Mouse (Mus musculus) myocyte (in vitro differentiated cells): ENCODE measurements at regions not wholly inside any gene's neighbourhood (a gene's known extent, or its start where the extent isn't known, plus 50 kb on each side); places are given as distances from the start of the nearest gene placed in this dataset.

ENCODE experiments used
- H3K27me3 ChIP-seq: one replicate; pipeline ENCODE4 v1.6.1; 2011; ENCODE audit not compliant: control insufficient read depth, insufficient read depth, insufficient read length
- H3K36me3 ChIP-seq: one replicate; pipeline ENCODE4 v1.6.1; 2011; ENCODE audit not compliant: control insufficient read depth, insufficient read depth
- H3K4me2 ChIP-seq: one replicate; pipeline ENCODE4 v1.6.1; 2011; ENCODE audit warnings: low read depth, control low read depth
- H3K4me3 ChIP-seq: one replicate; pipeline ENCODE4 v1.5.1; 2011; ENCODE audit warnings: mild to moderate bottlenecking, control low read depth, moderate library complexity
- H3K79me2 ChIP-seq: one replicate; pipeline ENCODE4 v1.6.1; 2011; ENCODE audit not compliant: control insufficient read depth, insufficient read depth
- H3ac ChIP-seq: one replicate; pipeline ENCODE4 v1.6.1; 2011; ENCODE audit not compliant: control insufficient read depth, insufficient read length
- CEBPB ChIP-seq: IDR thresholded peaks from 2 replicates; pipeline ENCODE4 v1.6.1; 2011; ENCODE audit warnings: mild to moderate bottlenecking, moderate library complexity; ENCODE audit not compliant: poor library complexity, insufficient read depth, severe bottlenecking
- E2F4 ChIP-seq: IDR thresholded peaks from one replicate; pipeline ENCODE4 v1.6.1; 2011; ENCODE audit warnings: mild to moderate bottlenecking, control low read depth, moderate library complexity; ENCODE audit not compliant: insufficient read depth
- MAX ChIP-seq: IDR thresholded peaks from one replicate; pipeline ENCODE4 v1.6.1; 2011; ENCODE audit warnings: low read depth, mild to moderate bottlenecking, control low read depth
- MYOD1 ChIP-seq, 3 experiments: IDR thresholded peaks; one replicate each; pipeline ENCODE4 v1.6.1; 2011; ENCODE audit warnings: control low read depth in 2 of 3, low read depth in 2 of 3, mild to moderate bottlenecking in 2 of 3, moderate library complexity in 1 of 3; ENCODE audit not compliant: insufficient read length in 2 of 3, control insufficient read depth in 1 of 3
- MYOG ChIP-seq, 3 experiments: IDR thresholded peaks; one replicate each; pipeline ENCODE4 v1.6.1; 2011; ENCODE audit warnings: control low read depth in 2 of 3, low read depth in 2 of 3, mild to moderate bottlenecking in 2 of 3; ENCODE audit not compliant: insufficient read length in 2 of 3, control insufficient read depth in 1 of 3, insufficient read depth in 1 of 3
- POLR2A ChIP-seq: IDR thresholded peaks from one replicate; pipeline ENCODE4 v1.6.1; 2011; ENCODE audit warnings: low read depth, mild to moderate bottlenecking, control low read depth, moderate library complexity; ENCODE audit not compliant: insufficient read length
- POLR2AphosphoS2 ChIP-seq: IDR thresholded peaks from one replicate; pipeline ENCODE4 v1.6.1; 2011; ENCODE audit warnings: low read depth, control low read depth; ENCODE audit not compliant: insufficient read length
- REST ChIP-seq: IDR thresholded peaks from one replicate; pipeline ENCODE4 v1.6.1; 2011; ENCODE audit warnings: mild to moderate bottlenecking, control low read depth, moderate library complexity; ENCODE audit not compliant: insufficient read depth, insufficient read length
- SRF ChIP-seq: IDR thresholded peaks from one replicate; pipeline ENCODE4 v1.6.1; 2011; ENCODE audit warnings: low read depth; ENCODE audit not compliant: control insufficient read depth, insufficient read length
- TCF12 ChIP-seq: IDR thresholded peaks from one replicate; pipeline ENCODE4 v1.6.1; 2011; ENCODE audit warnings: mild to moderate bottlenecking, control low read depth; ENCODE audit not compliant: poor library complexity, insufficient read depth, severe bottlenecking
- TCF3 ChIP-seq: IDR thresholded peaks from one replicate; pipeline ENCODE4 v1.6.1; 2011; ENCODE audit warnings: low read depth, control low read depth; ENCODE audit not compliant: insufficient read length
- USF1 ChIP-seq: IDR thresholded peaks from one replicate; pipeline ENCODE4 v1.6.1; 2011; ENCODE audit warnings: low read depth, mild to moderate bottlenecking, control low read depth, moderate library complexity

- no peak overlapping the region for H3ac ChIP-seq
- TF ChIP-seq MYOD1 (IDR thresholded peaks at IDR 0.05; ENCODE audit: control insufficient read depth in 1 of 3, insufficient read length in 2 of 3, low read depth in 2 of 3): no peak
- no peak for TF ChIP-seq POLR2AphosphoS2
- TF ChIP-seq REST: no peak
- TF ChIP-seq POLR2A: no peak
- no peak for TF ChIP-seq MYOG (IDR thresholded peaks at IDR 0.05; ENCODE audit: control insufficient read depth in 1 of 3, insufficient read depth in 1 of 3, insufficient read length in 2 of 3, low read depth in 2 of 3)
- TF ChIP-seq SRF: no peak
- no peak for TF ChIP-seq CEBPB
- TF ChIP-seq TCF3: no peak
- no peak for TF ChIP-seq E2F4
- no peak for TF ChIP-seq TCF12
- no peak for TF ChIP-seq USF1
- no peak for TF ChIP-seq MAX
- no peaks in the 10 kb centered on the region for H3K36me3 ChIP-seq
- peaks cover 4% of the 10 kb centered on the region for H3K27me3 ChIP-seq
- no peak overlapping the region for H3K4me3 ChIP-seq
- no peaks in the 10 kb centered on the region for H3K79me2 ChIP-seq
- H3K4me2 ChIP-seq: no peak overlapping the region
Observed at GRCm38 (mm10) chr10:14275477-14275876, 270.0 kb downstream of the Adgrg6 start.

GRCm38 (mm10) chr10:14270008-14270407 lies 275.5 kb downstream of the Adgrg6 start:
- Histone ChIP-seq H3K36me3 (no peaks in the 10 kb centered on the region), H3K79me2 (no peaks in the 10 kb centered on the region)
- TF ChIP-seq MAX (no peak), POLR2AphosphoS2 (no peak), CEBPB (no peak), REST (no peak), MYOG (IDR thresholded peaks at IDR 0.05; ENCODE audit: control insufficient read depth in 1 of 3, insufficient read depth in 1 of 3, insufficient read length in 2 of 3, low read depth in 2 of 3) (no peak), SRF (no peak), E2F4 (no peak), TCF12 (no peak), MYOD1 (IDR thresholded peaks at IDR 0.05; ENCODE audit: control insufficient read depth in 1 of 3, insufficient read length in 2 of 3, low read depth in 2 of 3) (no peak), POLR2A (no peak), TCF3 (no peak), USF1 (no peak)

GRCm38 (mm10) chr10:14267641-14268040 lies 277.8 kb downstream of the Adgrg6 start:
- no peak overlapping the region for H3ac ChIP-seq
- H3K4me2 ChIP-seq: no peak overlapping the region
- no peaks in the 10 kb centered on the region for H3K79me2 ChIP-seq
- no peak overlapping the region for H3K4me3 ChIP-seq
- no peaks in the 10 kb centered on the region for H3K36me3 ChIP-seq
- no peak for TF ChIP-seq POLR2A
- no peak for TF ChIP-seq MAX
- no peak for TF ChIP-seq MYOD1 (IDR thresholded peaks at IDR 0.05; ENCODE audit: control insufficient read depth in 1 of 3, insufficient read length in 2 of 3, low read depth in 2 of 3)
- TF ChIP-seq E2F4: no peak
- TF ChIP-seq USF1: no peak
- no peak for TF ChIP-seq TCF12
- no peak for TF ChIP-seq SRF
- TF ChIP-seq CEBPB: no peak
- TF ChIP-seq REST: no peak
- peaks cover 4% of the 10 kb centered on the region for H3K27me3 ChIP-seq

More at GRCm38 (mm10) chr10:14270008-14270407, 275.5 kb downstream of the Adgrg6 start:
- Histone ChIP-seq H3K27me3 (peaks cover 8% of the 10 kb centered on the region), H3ac (no peak overlapping the region), H3K4me2 (no peak overlapping the region), H3K4me3 (no peak overlapping the region)

DNA sequence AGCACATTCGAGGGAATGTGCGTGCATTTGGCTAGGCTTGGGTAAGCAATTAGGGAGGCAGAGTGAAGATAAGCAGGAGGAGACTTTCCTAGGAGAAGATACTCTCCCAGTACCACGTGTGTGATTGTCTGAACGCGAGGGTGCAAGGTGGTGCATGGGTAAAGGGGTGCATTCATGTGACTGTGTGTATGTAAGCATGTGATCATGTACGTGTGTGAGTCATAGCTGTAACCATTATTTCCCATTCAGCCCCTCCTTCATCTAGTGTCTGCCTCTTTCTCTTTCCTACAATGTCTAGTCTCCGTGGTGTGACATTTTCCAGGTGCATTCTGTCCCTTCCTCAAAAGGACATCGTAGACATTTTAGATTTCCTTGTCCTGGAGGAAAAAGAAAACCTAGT lies 273.8 kb downstream of the Hivep2 start:
- Histone ChIP-seq H3K4me3 (no peak overlapping the region), H3K27me3 (no peaks in the 10 kb centered on the region), H3K79me2 (no peaks in the 10 kb centered on the region), H3K36me3 (no peaks in the 10 kb centered on the region), H3K4me2 (no peak overlapping the region), H3ac (no peak overlapping the region)
- TF ChIP-seq TCF3 (no peak), POLR2AphosphoS2 (no peak), POLR2A (no peak), MAX (no peak), MYOD1 (IDR thresholded peaks at IDR 0.05; ENCODE audit: control insufficient read depth in 1 of 3, insufficient read length in 2 of 3, low read depth in 2 of 3) (no peak)

- TF ChIP-seq MAX (no peak), CEBPB (no peak), USF1 (no peak), TCF3 (no peak), POLR2AphosphoS2 (no peak), REST (no peak), POLR2A (no peak), SRF (no peak), MYOD1 (IDR thresholded peaks at IDR 0.05; ENCODE audit: control insufficient read depth in 1 of 3, insufficient read length in 2 of 3, low read depth in 2 of 3) (no peak), MYOG (IDR thresholded peaks at IDR 0.05; ENCODE audit: control insufficient read depth in 1 of 3, insufficient read depth in 1 of 3, insufficient read length in 2 of 3, low read depth in 2 of 3) (no peak), TCF12 (no peak), E2F4 (no peak)
- H3ac ChIP-seq: no peak overlapping the region
- H3K4me2 ChIP-seq: no peak overlapping the region
- H3K36me3 ChIP-seq: no peaks in the 10 kb centered on the region
- H3K79me2 ChIP-seq: no peaks in the 10 kb centered on the region
- H3K27me3 ChIP-seq: no peaks in the 10 kb centered on the region
- H3K4me3 ChIP-seq: no peak overlapping the region
Observed at GRCm38 (mm10) chr10:14234896-14235604, 269.2 kb downstream of the Hivep2 start.
